Mouse (Mus musculus) heart, embryonic 16.5 days (tissue): ENCODE measurements around the gene Cavin4. TPM values are rescaled to one million over a fixed set of nuclear protein-coding genes. Genes with fewer than 3 reads are reported as not detected.
"Not testable (repeated sequence)": the region's sequence is repeated elsewhere in the genome, so short reads cannot be mapped to it uniquely, and the experiment has no call there.

Source experiments
- ATAC-seq: fragments of 200-750 bp; cut with Nextera tagmentation; replicated peaks from 2 replicates; pipeline ENCODE4 v1.8.0; 2017; ENCODE audit warnings: moderate number of reproducible peaks; ENCODE audit not compliant: insufficient read depth, low FRiP score; ENCODE audit errors: extremely low read depth
- H3K27ac ChIP-seq: fragments of 300-500 bp; sonication (generic); 2 replicates; pipeline ENCODE4 v1.5.1; 2014; ENCODE audit warnings: mild to moderate bottlenecking, low read length, control low read depth, moderate library complexity
- H3K27me3 ChIP-seq: fragments of 300-500 bp; sonication (generic); 2 replicates; pipeline ENCODE4 v1.6.1; 2014; ENCODE audit warnings: low read length, mixed read lengths; ENCODE audit not compliant: control insufficient read depth, insufficient read depth
- H3K36me3 ChIP-seq: fragments of 300-500 bp; sonication (generic); 2 replicates; pipeline ENCODE4 v1.6.1; 2014; ENCODE audit not compliant: control insufficient read depth, insufficient read depth
- H3K4me1 ChIP-seq: fragments of 300-500 bp; sonication (generic); 2 replicates; pipeline ENCODE4 v1.6.1; 2014; ENCODE audit warnings: low read length, mixed read lengths; ENCODE audit not compliant: control insufficient read depth, insufficient read depth
- H3K4me2 ChIP-seq: fragments of 300-500 bp; sonication (generic); 2 replicates; pipeline ENCODE4 v1.6.1; 2014; ENCODE audit warnings: low read depth, mild to moderate bottlenecking, control low read depth, low read length
- H3K4me3 ChIP-seq: fragments of 300-500 bp; sonication (generic); 2 replicates; pipeline ENCODE4 v1.5.1; 2014; ENCODE audit warnings: mild to moderate bottlenecking, control low read depth, low read length
- H3K9ac ChIP-seq: fragments of 300-500 bp; sonication (generic); 2 replicates; pipeline ENCODE4 v1.6.1; 2014; ENCODE audit warnings: low read length, control low read depth
- H3K9me3 ChIP-seq: fragments of 300-500 bp; sonication (generic); replicated peaks from 2 replicates; pipeline ENCODE4 v1.6.1; 2016; ENCODE audit warnings: low read length; ENCODE audit not compliant: control insufficient read depth
- WGBS: fragments of 180-500 bp; shearing (Covaris S2); extraction: QIAGEN DNeasy Blood & Tissue Kit; methylation state at CpG from one replicate; pipeline ENCODE4 v1.1.7; 2014; 5-methylcytosine and 5-hydroxymethylcytosine counted together
- polyA plus RNA-seq: library from polyadenylated mRNA; unstranded; fragments of >200 nt; fragmentation: Nextera tagmentation; extraction: Ambion mirVana; gene quantifications from 2 replicates; pipeline ENCODE4 v1.2.1, GENCODE M21; 2015

Gene Cavin4
- polyA plus RNA-seq, 1 experiment from 2014 or later = 27.6 TPM

DNA sequence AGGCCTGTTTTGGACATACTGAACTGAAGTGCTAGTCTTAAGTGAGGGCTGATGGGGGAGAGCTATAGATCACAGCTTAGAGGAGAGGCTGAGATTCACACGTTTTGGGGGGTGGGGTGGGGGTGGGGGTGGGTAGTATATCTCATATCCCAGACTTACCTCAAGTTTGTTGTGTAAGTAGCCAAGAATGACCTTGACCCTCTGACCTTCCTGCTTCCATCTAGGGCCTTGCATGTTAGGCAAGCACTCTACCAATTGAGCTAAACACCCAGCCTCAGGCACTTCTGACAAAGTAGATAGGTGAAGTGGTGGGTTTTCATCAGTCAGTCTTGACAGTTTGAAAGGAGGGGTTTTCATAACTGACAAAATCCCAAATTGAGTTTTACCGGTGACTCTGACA, 14.5 kb downstream of the Cavin4 start:
- Histone ChIP-seq H3K4me1 (peaks cover 8% of the 10 kb centered on the region; the same call in 1 of the 2 replicates), H3K9me3 (no peaks in the 10 kb centered on the region)
- WGBS = 56% methylated on average over 2 of the region's 2 CpGs

DNA sequence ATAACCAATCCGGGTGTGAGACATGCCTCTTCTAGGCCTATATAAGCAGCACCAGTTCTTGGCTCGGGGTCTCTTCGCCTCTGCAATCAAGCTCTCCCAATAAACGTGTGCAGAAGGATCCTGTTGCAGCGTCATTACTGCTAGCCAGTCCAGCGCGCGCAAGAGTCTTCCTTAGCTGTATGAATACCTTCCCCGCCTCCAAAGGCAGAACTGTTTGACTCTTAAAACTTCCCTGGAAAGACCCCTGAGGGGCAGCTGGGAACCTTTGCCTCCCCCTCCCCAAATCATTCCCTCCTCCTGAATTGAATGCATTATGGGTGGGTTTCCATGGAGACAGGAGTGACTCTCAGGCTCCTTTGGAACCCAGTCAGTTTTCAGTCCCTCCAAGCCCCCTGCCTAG, 15.5 kb downstream of the Cavin4 start:
- 90% methylated on average over 9 of the region's 9 CpGs for WGBS
- Histone ChIP-seq H3K4me2 (no peak overlapping the region), H3K4me3 (no peak overlapping the region), H3K9ac (no peak overlapping the region), H3K27me3 (no peaks in the 10 kb centered on the region), H3K27ac (no peak overlapping the region), H3K36me3 (no peaks in the 10 kb centered on the region), H3K9me3 (no peaks in the 10 kb centered on the region), H3K4me1 (peaks cover 8% of the 10 kb centered on the region; the same call in 1 of the 2 replicates)
- ATAC-seq = no peak

More for the DNA sequence above, 14.5 kb downstream of the Cavin4 start:
- Histone ChIP-seq H3K27ac (no peak overlapping the region), H3K9ac (no peak overlapping the region), H3K4me2 (no peak overlapping the region), H3K36me3 (peaks cover 4% of the 10 kb centered on the region; the same call in 1 of the 2 replicates), H3K27me3 (no peaks in the 10 kb centered on the region), H3K4me3 (no peak overlapping the region)
- ATAC-seq = no peak

DNA sequence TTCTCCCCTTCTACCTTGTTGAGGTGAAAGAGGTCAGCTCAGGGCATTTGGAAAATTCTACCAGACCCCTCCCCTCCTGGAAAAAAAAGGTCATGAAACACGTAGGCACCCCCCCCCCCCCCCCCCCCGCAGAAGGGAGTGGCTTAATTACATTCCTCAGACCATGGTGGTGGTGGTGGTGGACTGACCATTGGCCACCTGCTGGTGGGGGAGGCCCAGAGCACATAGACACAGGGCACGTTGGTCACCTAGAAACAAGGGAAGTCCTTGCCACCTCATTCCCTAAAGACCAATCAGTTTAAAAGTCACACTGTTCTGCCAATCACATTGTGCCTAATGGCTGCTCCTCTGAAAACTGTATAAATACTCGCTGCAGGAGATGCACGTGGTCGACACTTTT, 16.4 kb downstream of the Cavin4 start:
- not testable (repeated sequence) for H3K27ac ChIP-seq, ATAC-seq, H3K4me2 ChIP-seq, H3K4me1 ChIP-seq, H3K4me3 ChIP-seq, H3K9ac ChIP-seq, H3K9me3 ChIP-seq, H3K36me3 ChIP-seq, H3K27me3 ChIP-seq
- 62% methylated on average over 5 of the region's 6 CpGs for WGBS

DNA sequence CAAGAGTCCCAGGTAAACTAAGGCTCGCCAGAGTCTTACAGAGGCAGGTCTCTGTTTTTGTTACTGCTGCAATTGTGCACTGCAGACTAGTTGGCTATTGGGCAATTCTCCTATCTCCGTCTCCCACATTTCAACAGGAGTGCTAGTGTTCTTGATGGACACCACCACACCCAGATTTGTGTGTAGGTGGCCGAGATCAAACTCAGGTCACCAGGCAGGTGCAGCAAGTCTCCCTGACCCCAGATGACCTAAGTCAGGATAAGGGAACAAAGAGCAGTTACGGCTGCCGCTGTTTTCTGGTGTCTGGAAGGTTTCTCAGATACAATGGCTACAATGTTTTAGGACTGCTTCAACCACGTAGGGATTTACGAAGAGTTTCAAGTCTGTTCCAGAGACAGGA, 16.9 kb downstream of the Cavin4 start:
- H3K36me3 ChIP-seq = no peaks in the 10 kb centered on the region
- WGBS = 34% methylated on average over 7 of the region's 7 CpGs
- H3K4me2 ChIP-seq = peak overlapping the region; percentile 49; the same call in 1 of the 2 replicates
- H3K27me3 ChIP-seq = no peaks in the 10 kb centered on the region
- no peak overlapping the region for H3K4me3 ChIP-seq
- ATAC-seq = no peak
- no peak overlapping the region for H3K27ac ChIP-seq
- H3K4me1 ChIP-seq = peaks cover 8% of the 10 kb centered on the region; the same call in 1 of the 2 replicates
- no peaks in the 10 kb centered on the region for H3K9me3 ChIP-seq
- no peak overlapping the region for H3K9ac ChIP-seq

DNA sequence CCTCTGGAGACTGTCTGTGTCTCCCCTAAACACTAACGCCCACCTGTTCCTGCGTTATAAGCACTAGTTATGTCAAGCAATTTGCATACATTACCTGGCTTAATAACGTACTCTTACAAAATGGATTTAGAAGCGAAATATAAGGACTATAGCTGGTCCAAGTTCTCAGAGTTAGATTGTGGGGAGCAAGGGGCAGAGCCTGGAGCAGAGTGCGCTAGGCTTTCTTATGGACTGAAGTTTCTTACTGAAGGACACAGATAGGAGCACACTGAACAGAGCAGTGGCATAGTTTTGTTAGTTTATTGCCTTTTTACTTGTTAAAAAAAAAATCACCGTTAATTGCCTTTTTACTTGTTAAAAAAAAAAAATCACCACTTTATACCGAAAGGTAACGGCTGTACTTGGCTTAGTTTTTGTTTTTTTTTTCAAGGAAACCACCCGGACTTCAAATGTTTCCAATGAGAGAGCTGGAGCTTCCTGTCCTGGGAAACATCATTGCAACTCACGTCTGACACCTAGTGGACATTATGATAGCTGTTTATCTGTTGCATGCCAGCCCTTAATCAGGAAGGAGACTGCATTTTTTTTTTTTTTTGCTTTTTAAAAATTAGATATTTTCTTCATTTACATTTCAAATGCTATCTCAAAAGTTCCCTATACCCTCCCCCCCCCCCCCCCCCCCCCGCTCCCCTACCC, 17.5 kb downstream of the Cavin4 start:
- Histone ChIP-seq H3K4me1 (peaks cover 8% of the 10 kb centered on the region; the same call in 1 of the 2 replicates), H3K27ac (no peak overlapping the region), H3K36me3 (no peaks in the 10 kb centered on the region), H3K27me3 (no peaks in the 10 kb centered on the region), H3K9ac (no peak overlapping the region), H3K9me3 (no peaks in the 10 kb centered on the region), H3K4me3 (no peak overlapping the region), H3K4me2 (peak overlapping the region; percentile 49)
- no peak for ATAC-seq
- WGBS = 31% methylated on average over 11 of the region's 11 CpGs

DNA sequence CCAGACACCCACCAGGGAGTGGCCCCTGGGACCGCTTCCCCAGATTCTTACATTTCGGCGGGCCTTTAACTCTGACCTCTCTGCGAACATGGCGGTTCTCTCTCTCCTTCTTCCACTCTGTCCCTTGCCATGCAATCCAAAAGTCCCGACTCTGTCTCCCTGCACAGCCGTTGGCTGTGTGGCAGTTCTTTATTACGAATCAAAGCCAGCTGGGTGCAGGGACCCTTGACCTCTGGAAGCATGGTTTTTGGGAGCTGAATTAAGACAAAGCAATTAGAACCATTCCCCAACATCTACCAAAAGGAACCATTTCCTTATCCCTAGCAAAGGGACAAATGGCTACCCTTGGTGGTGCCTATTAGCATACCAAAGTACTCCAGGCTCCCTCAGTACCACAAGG, 19.8 kb downstream of the Cavin4 start:
- ATAC-seq = no peak
- Histone ChIP-seq H3K9me3 (no peaks in the 10 kb centered on the region), H3K4me1 (peaks cover 8% of the 10 kb centered on the region; the same call in 1 of the 2 replicates), H3K4me3 (no peak overlapping the region), H3K36me3 (no peaks in the 10 kb centered on the region), H3K27ac (no peak overlapping the region), H3K9ac (no peak overlapping the region), H3K4me2 (no peak overlapping the region), H3K27me3 (no peaks in the 10 kb centered on the region)
- 95% methylated on average over 8 of the region's 8 CpGs for WGBS

DNA sequence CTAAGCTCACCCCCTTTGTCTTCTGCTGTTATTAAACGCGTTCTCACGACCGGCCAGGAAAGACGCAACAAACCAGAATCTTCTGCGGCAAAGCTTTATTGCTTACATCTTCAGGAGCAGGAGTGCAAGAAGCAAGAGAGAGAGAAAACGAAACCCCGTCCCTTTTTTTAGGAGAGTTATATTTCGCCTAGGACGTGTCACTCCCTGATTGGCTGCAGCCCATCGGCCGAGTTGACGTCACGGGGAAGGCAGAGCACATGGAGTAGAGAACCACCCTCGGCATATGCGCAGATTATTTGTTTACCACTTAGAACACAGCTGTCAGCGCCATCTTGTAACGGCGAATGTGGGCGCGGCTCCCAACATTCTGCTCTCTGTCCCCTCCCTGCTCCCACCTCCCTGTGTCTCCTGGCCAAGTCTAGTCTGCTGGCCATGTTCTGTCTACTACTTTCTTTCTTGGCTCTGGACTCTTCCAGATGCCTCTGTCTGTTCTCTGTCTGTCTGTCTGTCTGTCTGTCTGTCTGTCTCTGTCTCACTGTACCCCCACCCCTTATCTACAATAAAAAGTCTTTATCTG, 20.4 kb downstream of the Cavin4 start:
- not testable (repeated sequence) for H3K4me1 ChIP-seq, H3K36me3 ChIP-seq, H3K9me3 ChIP-seq, H3K27ac ChIP-seq, H3K27me3 ChIP-seq, H3K9ac ChIP-seq, H3K4me2 ChIP-seq, ATAC-seq, H3K4me3 ChIP-seq
- WGBS = 92% methylated on average over 14 of the region's 21 CpGs

DNA sequence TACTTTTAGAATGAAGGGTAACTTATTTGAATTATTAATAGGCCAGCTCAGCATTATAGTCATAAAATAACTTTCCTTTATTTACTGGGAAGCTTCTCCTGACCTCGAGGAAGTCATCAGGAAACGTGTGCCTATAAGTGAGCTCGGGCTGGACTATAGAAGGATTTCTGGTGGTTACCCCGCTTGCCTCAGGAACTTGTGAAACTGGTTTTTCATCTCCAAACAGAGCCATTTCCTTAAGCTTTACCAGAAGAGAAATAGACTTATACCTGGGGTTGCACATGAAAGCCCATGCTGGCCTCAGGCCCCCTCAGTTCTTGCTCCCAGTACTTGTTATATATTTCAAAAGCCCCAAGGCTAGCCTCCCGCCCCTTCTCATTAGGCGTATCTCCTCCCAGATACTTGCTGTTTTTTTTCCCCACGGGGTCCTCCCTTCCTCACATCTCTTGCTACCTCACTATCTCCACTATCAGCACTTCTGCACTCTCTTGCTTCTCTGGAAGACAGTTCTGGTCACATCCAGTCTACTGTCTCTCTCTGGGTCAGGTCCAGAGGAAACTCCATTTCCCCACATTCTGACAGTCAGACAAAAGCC, 21.4 kb downstream of the Cavin4 start:
- Histone ChIP-seq H3K4me1 (peaks cover 8% of the 10 kb centered on the region; the same call in 1 of the 2 replicates), H3K4me2 (no peak overlapping the region), H3K4me3 (no peak overlapping the region), H3K27me3 (no peaks in the 10 kb centered on the region), H3K36me3 (no peaks in the 10 kb centered on the region), H3K9me3 (no peaks in the 10 kb centered on the region), H3K27ac (no peak overlapping the region), H3K9ac (no peak overlapping the region)
- ATAC-seq = no peak
- 53% methylated on average over 7 of the region's 7 CpGs for WGBS

DNA sequence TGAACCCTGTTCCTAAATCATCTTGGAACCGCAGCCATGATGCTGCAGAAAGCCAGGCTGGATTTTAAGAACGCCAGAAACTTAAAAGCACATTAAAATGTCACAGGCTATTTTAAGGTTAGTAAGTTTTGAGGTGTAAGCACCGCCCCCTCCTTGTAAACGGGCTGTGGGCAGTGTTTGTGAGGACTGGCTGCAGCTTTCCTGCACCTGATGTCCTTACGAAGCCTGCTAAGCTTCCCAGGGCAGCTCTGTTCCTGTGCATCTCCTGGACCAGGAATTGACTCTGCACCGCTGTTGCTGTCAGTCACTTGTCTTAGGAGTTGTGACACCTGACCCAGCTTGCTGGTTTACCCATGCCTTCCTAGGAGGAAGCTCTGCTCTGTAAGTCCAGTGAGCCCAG, 24.8 kb downstream of the Cavin4 start:
- Histone ChIP-seq H3K9me3 (no peaks in the 10 kb centered on the region), H3K9ac (no peak overlapping the region), H3K27me3 (no peaks in the 10 kb centered on the region), H3K4me3 (no peak overlapping the region), H3K27ac (no peak overlapping the region), H3K4me1 (no peaks in the 10 kb centered on the region), H3K36me3 (no peaks in the 10 kb centered on the region), H3K4me2 (no peak overlapping the region)
- 57% methylated on average over 6 of the region's 6 CpGs for WGBS
- no peak for ATAC-seq
